In genomic region chr11:42309086-42309485, GRCm38 (mm10) we compare ENCODE assay signal across 27 mouse cellular contexts. TPM values are rescaled to one million over a fixed set of nuclear protein-coding genes. Genes with fewer than 3 reads are reported as not detected.
"Had no signal": no experiment of that assay in that cellular context is flagged by ENCODE, and none has a peak within 500 bp of the region (broad histone marks: within the 10 kb centered on the region; RNA-seq: fewer than 3 reads in every experiment).

No protein-coding gene starts in this region.

- H3K27ac ChIP-seq: kidney, postnatal 0 days; layer of hippocampus, adult 2 months; limb, embryonic 10.5 days; limb, embryonic 13.5 days; liver, embryonic 13.5 days had no signal

- DNase-seq: kidney, postnatal 25 days; layer of hippocampus, adult 9-11 months; liver; liver, embryonic 13.5 days; lung, adult 2 months; lung, postnatal 14 days; lung, postnatal 4 days; midbrain, embryonic 14.5 days; thymus, adult 18-20 months; thymus, postnatal 36 days had no signal

- H3K4me1 ChIP-seq: limb, embryonic 10.5 days; limb, embryonic 13.5 days; liver, embryonic 13.5 days had no signal

- H3K36me3 ChIP-seq: limb, embryonic 10.5 days; limb, embryonic 13.5 days; liver, embryonic 13.5 days had no signal

- H3K4me3 ChIP-seq: layer of hippocampus, adult 2 months; limb, embryonic 10.5 days; limb, embryonic 13.5 days; liver, embryonic 13.5 days had no signal

- H3K9ac ChIP-seq: limb, embryonic 13.5 days; liver, embryonic 13.5 days had no signal

- H3K27me3 ChIP-seq: limb, embryonic 13.5 days; liver, embryonic 13.5 days had no signal

- H3K9me3 ChIP-seq: limb, embryonic 10.5 days; limb, embryonic 13.5 days; liver, embryonic 13.5 days had no signal

- H3K4me2 ChIP-seq: limb, embryonic 13.5 days; liver, embryonic 13.5 days; midbrain, embryonic 11.5 days had no signal

RNA-seq across cellular contexts. Expression of gene Gabra6, which starts 11.8 kb away (rescaled TPM):
- polyA plus RNA-seq: kidney, embryonic 14.5 days; kidney, postnatal 0 days; large intestine, adult 2 months; limb, embryonic 10.5 days; limb, embryonic 13.5 days; liver, embryonic 13.5 days; liver, embryonic 16.5 days; lung, adult 2 months; lung, embryonic 16.5 days; midbrain, embryonic 11.5 days; midbrain, embryonic 14.5 days; midbrain, postnatal 0 days; neural tube, embryonic 11.5 days; neural tube, embryonic 14.5 days; small intestine, adult 2 months; spleen, adult 2 months; stomach, embryonic 16.5 days; testis, adult 2 months; urinary bladder, adult 2 months had no signal
